Mouse (Mus musculus) heart, embryonic 10.5 days (tissue): ENCODE measurements around the gene Rab11fip4. TPM values are rescaled to one million over a fixed set of nuclear protein-coding genes. Genes with fewer than 3 reads are reported as not detected.
A peak's percentile ranks its signal among the peaks of the same experiment; 100 is the strongest.

ENCODE experiments used
- DNase-seq: peaks from one replicate; pipeline ENCODE4 v3.0.0-alpha.2; 2017; ENCODE audit warnings: low spot score
- H3K27ac ChIP-seq: fragments of 300-500 bp; sonication (generic); 2 replicates; pipeline ENCODE4 v1.5.1; 2016; ENCODE audit warnings: mild to moderate bottlenecking
- H3K27me3 ChIP-seq: fragments of 300-500 bp; sonication (generic); 2 replicates; pipeline ENCODE4 v1.6.1; 2016; ENCODE audit warnings: mild to moderate bottlenecking; ENCODE audit not compliant: poor library complexity, insufficient read depth, severe bottlenecking
- H3K36me3 ChIP-seq: fragments of 300-500 bp; sonication (generic); 2 replicates; pipeline ENCODE4 v1.6.1; 2016; ENCODE audit warnings: mild to moderate bottlenecking, moderate library complexity
- H3K4me1 ChIP-seq: fragments of 300-500 bp; sonication (generic); 2 replicates; pipeline ENCODE4 v1.6.1; 2016; ENCODE audit warnings: mild to moderate bottlenecking
- H3K4me3 ChIP-seq: fragments of 300-500 bp; sonication (generic); 2 replicates; pipeline ENCODE4 v1.5.1; 2016; ENCODE audit warnings: mild to moderate bottlenecking, moderate library complexity
- H3K9me3 ChIP-seq: fragments of 300-500 bp; sonication (generic); 2 replicates; pipeline ENCODE4 v1.6.1; 2016; ENCODE audit warnings: mild to moderate bottlenecking, moderate library complexity
- WGBS: fragments of 180-500 bp; shearing (Covaris S2); methylation state at CpG from one replicate; pipeline ENCODE4 v1.1.7; 2016; 5-methylcytosine and 5-hydroxymethylcytosine counted together
- polyA plus RNA-seq: library from polyadenylated mRNA; unstranded; fragments of >200 nt; fragmentation: Nextera tagmentation; extraction: Ambion mirVana; gene quantifications from 2 replicates; pipeline ENCODE4 v1.2.1, GENCODE M21; 2016

Gene Rab11fip4
- polyA plus RNA-seq, result 1.2 and 3.5 TPM in 2 replicates

DNA sequence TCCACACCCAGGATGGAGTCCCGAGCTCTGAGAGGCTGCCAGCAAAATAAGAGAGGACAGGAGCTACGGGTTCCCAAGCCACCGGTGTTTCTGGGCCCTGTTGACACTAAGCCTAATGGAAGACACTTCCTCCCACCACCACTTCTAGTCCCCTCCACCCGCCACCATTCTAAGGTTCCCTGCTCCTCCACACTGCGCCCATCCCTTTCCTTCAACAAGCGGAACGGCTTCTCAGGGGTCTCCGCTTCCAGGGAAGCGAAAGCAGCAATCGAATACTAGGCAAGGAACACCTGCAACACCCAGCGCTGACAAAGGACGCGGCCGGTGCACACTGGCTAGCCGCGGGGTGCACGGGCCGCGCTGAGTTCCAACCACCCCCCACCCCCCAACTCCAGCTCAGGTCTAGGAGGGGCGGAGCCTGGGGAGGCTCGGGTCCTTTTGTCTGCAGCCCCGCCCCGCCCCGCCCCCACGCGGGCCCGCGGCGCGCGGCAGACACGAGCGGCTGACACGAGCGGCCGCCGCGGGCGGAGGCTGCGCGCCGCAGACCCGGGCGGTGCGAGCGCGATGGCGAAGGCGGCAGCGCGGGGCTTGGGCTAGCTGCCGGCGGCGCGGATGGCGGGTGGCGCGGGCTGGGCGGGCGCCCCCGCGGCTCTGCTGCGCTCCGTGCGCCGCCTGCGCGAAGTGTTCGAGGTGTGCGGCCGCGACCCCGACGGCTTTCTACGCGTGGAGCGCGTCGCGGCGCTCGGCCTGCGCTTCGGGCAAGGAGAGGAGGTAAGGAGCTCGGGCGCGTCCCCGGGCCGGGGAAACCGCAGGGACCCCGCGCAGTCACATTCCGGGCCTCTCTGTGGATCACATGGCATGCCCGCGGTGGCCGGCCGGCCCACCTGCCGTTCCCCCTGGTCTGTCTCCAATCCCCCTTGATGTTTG lies at the start of gene Rab11fip4:
Gene Rab11fip4 (plus strand): TSS at position 549 of the 927 bp plus-strand sequence.
- no peak for DNase-seq
- Histone ChIP-seq H3K9me3 (no peaks in the 10 kb centered on the region), H3K27ac (peak within 1 kb of the TSS; percentile 56), H3K4me1 (peaks cover 13% of the 10 kb centered on the region), H3K36me3 (no peaks in the 10 kb centered on the region), H3K4me3 (peak within 1 kb of the TSS; percentile 73), H3K27me3 (peaks cover 82% of the 10 kb centered on the region)
- 6% methylated on average over 97 of the region's 98 CpGs for WGBS

DNA sequence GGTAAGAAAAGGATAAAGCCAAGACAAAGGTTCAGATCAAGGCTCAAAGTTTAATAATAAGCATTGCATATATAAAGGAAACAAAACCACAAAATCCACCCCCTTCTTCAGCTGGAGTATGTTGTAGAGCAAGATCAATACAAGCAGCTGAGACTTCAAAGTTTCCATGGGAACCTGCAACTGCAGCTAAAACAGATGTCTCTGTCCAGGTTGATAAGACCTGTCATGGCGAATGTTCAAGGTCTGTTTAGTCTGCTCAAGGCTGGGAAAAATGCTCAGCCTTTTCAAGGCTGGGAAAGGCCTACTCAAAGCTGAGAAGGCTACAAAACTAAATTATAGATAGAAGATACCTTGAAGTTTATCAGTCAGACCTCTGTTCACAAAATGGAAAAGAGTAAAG lies 38.4 kb upstream of the Rab11fip4 start:
- Histone ChIP-seq H3K27me3 (no peaks in the 10 kb centered on the region), H3K4me3 (no peak overlapping the region), H3K27ac (no peak overlapping the region), H3K4me1 (no peaks in the 10 kb centered on the region; the same call in 1 of the 2 replicates), H3K36me3 (peaks cover 81% of the 10 kb centered on the region), H3K9me3 (no peaks in the 10 kb centered on the region)
- 59% methylated on average over 1 of the region's 1 CpGs for WGBS
- DNase-seq, result no peak

DNA sequence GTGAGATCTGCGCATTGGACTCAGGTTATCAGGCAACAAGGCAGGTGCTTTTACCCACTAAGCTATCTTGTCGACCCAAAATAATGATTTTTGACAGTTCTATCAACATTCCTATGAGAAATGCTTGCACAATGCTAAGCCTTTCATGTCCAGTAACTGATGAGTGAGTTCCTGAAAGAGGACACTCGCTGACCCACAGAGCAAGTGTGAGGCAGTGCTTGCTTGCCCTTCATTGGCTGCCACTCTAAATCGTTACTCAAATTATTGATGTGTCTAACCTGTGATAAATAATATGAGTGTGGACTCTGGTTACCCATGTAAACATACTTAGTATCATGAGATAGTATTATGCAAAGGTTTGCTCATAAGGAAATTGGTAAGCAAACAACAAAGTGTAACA lies 30.5 kb upstream of the Rab11fip4 start:
- DNase-seq, result no peak
- H3K27ac ChIP-seq, result no peak overlapping the region
- no peaks in the 10 kb centered on the region for H3K27me3 ChIP-seq
- peaks cover 74% of the 10 kb centered on the region for H3K36me3 ChIP-seq
- 92% methylated on average over 4 of the region's 4 CpGs for WGBS
- no peak overlapping the region for H3K4me3 ChIP-seq
- H3K9me3 ChIP-seq, result no peaks in the 10 kb centered on the region
- no peaks in the 10 kb centered on the region for H3K4me1 ChIP-seq

DNA sequence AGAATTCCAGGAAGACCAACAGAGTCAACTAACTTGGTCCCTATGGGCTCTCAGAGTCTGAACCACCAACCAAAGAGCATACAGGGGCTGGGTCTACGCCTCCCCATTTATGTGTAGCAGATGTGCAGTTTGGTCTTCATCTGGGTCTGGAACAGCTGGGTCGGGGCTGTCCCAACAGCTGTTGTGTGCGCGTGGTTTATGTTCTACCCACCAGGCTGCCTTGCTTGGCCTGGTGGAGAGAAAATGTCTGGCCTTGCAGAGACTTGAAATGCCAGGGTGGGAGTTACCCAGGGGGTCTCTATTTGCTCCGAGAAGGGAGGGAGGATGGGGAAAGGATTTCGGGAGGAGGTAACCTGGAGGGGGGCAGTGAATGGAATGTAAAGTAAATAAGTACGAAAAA lies 27.5 kb upstream of the Rab11fip4 start:
- 90% methylated on average over 7 of the region's 7 CpGs for WGBS
- DNase-seq, result no peak
- no peak overlapping the region for H3K27ac ChIP-seq
- H3K4me3 ChIP-seq, result no peak overlapping the region
- H3K27me3 ChIP-seq, result no peaks in the 10 kb centered on the region
- H3K9me3 ChIP-seq, result no peaks in the 10 kb centered on the region
- peaks cover 76% of the 10 kb centered on the region for H3K36me3 ChIP-seq
- no peaks in the 10 kb centered on the region for H3K4me1 ChIP-seq

DNA sequence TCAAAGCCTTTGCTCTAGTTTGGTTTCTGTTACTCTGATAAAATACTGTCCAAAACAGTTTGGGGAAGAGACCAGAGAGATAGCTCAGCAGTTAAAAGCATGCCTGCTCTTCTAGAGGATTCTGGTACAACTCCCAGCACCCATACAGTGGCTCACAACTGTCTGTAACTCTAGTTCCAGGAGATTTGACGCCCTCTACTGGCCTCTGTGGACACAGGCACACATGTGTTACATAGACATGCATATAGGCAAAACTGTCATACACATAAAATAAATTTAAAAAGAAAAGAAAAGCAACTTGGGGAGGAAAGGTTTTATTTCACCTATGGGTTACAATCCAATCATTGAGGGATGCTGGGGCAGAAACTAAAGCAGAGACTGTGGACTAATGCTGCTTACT lies 24.1 kb upstream of the Rab11fip4 start:
- WGBS, result 60% methylated on average over 1 of the region's 1 CpGs
- Histone ChIP-seq H3K9me3 (no peaks in the 10 kb centered on the region), H3K36me3 (peaks cover 77% of the 10 kb centered on the region)

DNA sequence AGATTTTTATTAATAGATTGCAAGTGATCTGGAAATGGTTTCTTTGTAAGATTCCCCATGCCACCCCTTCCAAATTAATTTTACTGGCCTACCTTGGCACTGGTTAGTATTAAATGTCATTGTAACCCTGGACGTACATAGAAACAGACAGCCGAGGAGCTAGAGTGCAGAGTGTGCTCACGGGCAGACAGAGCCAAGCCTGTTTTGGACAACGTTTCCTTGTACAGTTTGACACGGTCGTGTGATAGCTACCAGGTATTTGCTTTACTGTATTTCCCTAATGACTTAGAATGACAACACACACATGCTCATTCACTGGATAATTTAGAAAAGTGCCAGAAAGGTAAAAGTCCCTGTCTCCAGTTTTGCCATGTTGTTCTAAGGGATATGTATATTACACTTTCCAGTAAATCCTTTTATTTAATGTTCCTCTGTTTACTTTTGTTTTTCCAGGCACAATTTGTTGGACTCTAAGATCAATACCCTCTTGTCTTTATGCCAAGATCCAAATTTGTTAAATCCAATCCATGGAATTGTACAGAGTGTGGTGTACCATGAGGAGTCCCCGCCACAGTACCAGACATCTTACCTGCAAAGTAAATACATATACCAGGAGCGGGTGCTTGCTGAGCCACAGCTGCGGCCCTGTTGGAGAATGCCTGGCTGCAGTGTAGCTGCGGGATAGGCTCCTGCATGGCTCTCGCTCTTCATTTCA lies 22.7 kb upstream of the Rab11fip4 start:
- no peaks in the 10 kb centered on the region for H3K9me3 ChIP-seq
- peaks cover 73% of the 10 kb centered on the region for H3K36me3 ChIP-seq
- no peak for DNase-seq
- no peak overlapping the region for H3K4me3 ChIP-seq
- WGBS, result 90% methylated on average over 11 of the region's 11 CpGs
- H3K27me3 ChIP-seq, result no peaks in the 10 kb centered on the region
- no peaks in the 10 kb centered on the region for H3K4me1 ChIP-seq
- no peak overlapping the region for H3K27ac ChIP-seq

More for the DNA sequence above, 24.1 kb upstream of the Rab11fip4 start:
- Histone ChIP-seq H3K27me3 (no peaks in the 10 kb centered on the region), H3K4me3 (no peak overlapping the region), H3K4me1 (no peaks in the 10 kb centered on the region), H3K27ac (no peak overlapping the region)
- DNase-seq, result no peak

DNA sequence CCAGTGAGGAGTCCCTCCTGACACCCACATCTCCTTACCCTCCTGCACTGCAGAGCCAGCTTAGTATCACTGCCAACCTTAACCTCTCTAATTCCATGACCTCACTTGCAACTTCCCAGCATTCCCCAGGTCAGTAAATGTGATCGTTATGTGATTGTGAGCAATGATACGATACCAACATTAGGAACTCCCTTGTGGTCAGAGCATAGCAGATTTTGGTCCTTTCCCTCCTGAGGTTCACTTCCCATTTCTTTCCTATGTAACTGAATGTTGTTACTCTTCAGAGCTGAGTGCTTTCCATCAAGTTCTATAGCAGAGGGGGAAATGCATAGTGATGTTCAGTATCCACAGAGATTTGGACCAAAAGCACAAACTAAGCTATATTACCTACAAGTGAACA lies 20.7 kb upstream of the Rab11fip4 start:
- Histone ChIP-seq H3K36me3 (peaks cover 75% of the 10 kb centered on the region), H3K4me1 (peaks cover 15% of the 10 kb centered on the region)
- WGBS, result 89% methylated on average over 2 of the region's 2 CpGs

DNA sequence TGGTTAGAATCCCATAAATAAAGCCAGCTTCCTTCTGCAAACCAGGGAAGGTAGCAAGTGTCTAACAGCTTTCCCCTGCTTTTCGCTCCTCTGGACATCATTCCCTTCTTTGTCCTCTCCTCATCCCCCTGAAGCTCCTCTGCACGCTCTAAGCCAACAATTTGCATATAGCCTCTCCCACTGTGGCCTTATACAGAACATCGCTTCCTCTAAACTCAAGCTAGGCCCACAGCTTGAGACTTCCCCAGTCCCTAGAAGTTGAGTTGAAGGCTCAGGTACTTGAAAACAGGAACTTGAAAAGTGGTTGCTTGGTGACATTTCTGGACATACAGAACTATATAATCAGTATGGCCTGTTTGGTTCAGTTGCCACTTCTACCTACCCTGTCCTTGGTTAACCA lies 17.2 kb upstream of the Rab11fip4 start:
- DNase-seq, result no peak
- Histone ChIP-seq H3K36me3 (peaks cover 58% of the 10 kb centered on the region), H3K27me3 (no peaks in the 10 kb centered on the region), H3K27ac (no peak overlapping the region), H3K4me1 (peaks cover 20% of the 10 kb centered on the region), H3K4me3 (no peak overlapping the region), H3K9me3 (no peaks in the 10 kb centered on the region)
- 81% methylated on average over 3 of the region's 3 CpGs for WGBS

More for the DNA sequence above, 20.7 kb upstream of the Rab11fip4 start:
- H3K4me3 ChIP-seq, result no peak overlapping the region
- no peak overlapping the region for H3K27ac ChIP-seq
- no peak for DNase-seq
- no peaks in the 10 kb centered on the region for H3K9me3 ChIP-seq
- H3K27me3 ChIP-seq, result no peaks in the 10 kb centered on the region

DNA sequence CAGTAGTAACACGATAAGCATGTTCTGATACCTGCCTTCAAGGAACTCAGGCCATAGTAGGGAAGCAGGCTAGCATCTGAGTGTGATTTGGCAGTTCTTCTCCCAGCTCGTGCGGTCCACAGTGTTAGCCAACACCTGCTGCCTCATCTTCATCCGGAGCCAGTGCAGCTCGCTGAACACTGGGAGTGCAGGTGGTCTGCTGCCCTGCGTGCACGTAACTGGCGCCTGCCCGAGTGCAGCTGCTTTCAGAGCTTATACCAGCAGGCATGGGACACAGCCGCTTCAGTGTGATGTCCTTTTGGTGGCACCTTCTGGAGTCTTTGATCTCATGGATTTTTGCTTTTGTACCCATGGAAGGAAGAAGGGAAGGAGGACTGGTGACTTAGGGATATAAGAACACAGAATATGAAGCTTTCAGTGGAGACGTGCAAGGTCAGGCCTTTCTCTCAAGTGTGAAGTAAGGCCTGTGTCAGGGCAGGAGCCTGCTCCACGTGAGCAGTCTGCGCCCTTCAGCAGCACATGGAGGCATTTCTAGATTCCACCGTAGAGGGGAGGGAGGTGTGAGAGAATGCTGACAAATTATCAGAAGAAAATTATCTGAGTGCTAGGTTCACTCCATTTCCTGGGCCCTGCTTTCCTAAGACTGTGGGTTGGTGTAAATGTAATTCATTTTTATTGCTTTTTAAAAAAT lies 15.5 kb upstream of the Rab11fip4 start:
- H3K36me3 ChIP-seq, result peaks cover 43% of the 10 kb centered on the region
- no peaks in the 10 kb centered on the region for H3K9me3 ChIP-seq
- peaks cover 27% of the 10 kb centered on the region for H3K4me1 ChIP-seq
- peak overlapping the region; percentile 39; the same call in 1 of the 2 replicates for H3K27ac ChIP-seq
- DNase-seq, result no peak
- WGBS, result 75% methylated on average over 14 of the region's 14 CpGs
- H3K4me3 ChIP-seq, result no peak overlapping the region
- no peaks in the 10 kb centered on the region for H3K27me3 ChIP-seq

DNA sequence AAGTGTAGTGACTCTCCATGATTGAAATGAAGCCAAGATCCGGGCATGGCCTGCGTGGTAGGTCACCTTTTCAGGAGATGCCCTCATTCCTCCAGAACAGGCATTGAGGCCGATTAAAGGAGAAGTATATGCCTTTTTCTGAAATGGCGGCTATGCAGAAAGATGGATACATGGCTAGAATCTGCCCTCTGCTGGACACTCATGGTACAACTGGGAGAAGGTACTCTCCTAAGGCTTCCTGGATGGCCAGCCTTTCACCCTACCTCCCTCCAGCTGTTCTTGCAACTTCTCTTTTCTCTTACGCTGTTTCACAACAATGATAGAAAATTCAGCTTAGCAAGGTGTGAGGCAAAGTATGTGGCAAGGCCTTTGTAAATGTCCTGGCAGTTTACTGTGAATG lies 13.3 kb upstream of the Rab11fip4 start:
- WGBS, result 53% methylated on average over 5 of the region's 5 CpGs
- Histone ChIP-seq H3K27ac (no peak overlapping the region), H3K4me1 (peaks cover 28% of the 10 kb centered on the region), H3K9me3 (no peaks in the 10 kb centered on the region), H3K36me3 (peaks cover 29% of the 10 kb centered on the region), H3K27me3 (no peaks in the 10 kb centered on the region), H3K4me3 (no peak overlapping the region)
- DNase-seq, result no peak

DNA sequence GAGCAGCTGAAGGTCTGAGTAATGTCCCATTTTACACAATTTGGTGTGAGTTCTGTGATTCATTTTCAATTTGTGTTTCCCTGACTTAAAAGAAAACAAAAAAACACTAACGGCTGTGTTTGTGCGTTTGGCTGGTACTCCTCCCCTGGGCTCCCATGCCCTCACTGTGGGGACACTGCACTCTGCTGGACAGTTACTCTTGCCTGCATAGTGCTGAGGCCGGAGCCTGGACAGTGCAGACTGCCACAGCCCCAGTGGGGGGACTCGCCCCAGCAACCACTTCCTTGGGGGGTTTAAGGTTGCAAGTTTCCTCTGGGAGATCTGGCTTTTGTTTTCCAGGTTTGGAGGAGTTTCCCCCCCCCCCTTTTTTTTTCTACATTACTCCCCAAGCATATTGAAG lies 10.4 kb upstream of the Rab11fip4 start:
- H3K27me3 ChIP-seq, result no peaks in the 10 kb centered on the region
- WGBS, result 36% methylated on average over 4 of the region's 4 CpGs
- no peak for DNase-seq
- H3K4me3 ChIP-seq, result no peak overlapping the region
- H3K4me1 ChIP-seq, result peaks cover 10% of the 10 kb centered on the region
- H3K36me3 ChIP-seq, result peaks cover 12% of the 10 kb centered on the region
- H3K27ac ChIP-seq, result no peak overlapping the region
- H3K9me3 ChIP-seq, result no peaks in the 10 kb centered on the region

DNA sequence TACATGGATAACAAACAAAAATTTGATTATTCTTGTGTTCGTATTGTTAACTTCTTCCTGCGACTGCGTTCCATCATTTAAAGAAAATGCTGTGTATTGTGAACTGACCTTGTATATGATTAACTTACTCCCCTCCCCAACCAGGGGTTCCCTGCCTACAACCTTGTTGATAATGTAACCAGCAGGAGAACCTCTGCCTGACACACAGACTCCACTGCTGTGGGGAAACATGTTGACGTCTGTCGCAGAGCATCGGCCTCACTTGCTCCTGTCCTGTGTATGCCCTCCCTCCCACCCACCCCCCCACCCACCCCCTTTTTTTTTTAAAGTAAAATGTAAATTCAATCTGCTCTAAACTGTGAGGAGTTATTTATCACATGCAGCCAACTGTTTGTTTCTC lies 9.8 kb upstream of the Rab11fip4 start:
- Histone ChIP-seq H3K9me3 (no peaks in the 10 kb centered on the region), H3K36me3 (peaks cover 9% of the 10 kb centered on the region), H3K4me3 (no peak overlapping the region), H3K4me1 (peaks cover 9% of the 10 kb centered on the region), H3K27ac (no peak overlapping the region), H3K27me3 (no peaks in the 10 kb centered on the region)
- no peak for DNase-seq
- WGBS, result 88% methylated on average over 6 of the region's 6 CpGs

DNA sequence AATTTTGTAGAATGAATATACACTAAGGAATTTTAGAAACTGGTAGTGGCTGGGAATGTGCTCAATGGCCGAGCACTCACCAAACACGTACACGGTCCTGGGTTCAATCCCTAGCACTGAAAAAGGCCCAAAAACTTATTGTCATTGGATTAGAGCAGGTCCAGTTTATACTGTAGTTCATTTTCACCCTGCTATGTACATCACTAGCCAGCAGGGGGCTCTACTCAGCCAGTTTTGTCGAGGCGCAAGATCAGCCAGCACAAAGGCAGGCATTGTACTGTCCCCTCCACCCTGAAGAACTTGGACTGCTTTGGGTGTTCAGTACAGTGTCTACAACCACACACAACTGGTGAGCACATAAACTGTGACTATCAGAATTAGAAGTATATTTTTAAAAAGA lies 6.8 kb upstream of the Rab11fip4 start:
- H3K9me3 ChIP-seq, result no peaks in the 10 kb centered on the region
- H3K4me1 ChIP-seq, result peaks cover 9% of the 10 kb centered on the region
- H3K36me3 ChIP-seq, result no peaks in the 10 kb centered on the region
- DNase-seq, result no peak
- no peak overlapping the region for H3K27ac ChIP-seq
- H3K4me3 ChIP-seq, result no peak overlapping the region
- 6% methylated on average over 5 of the region's 5 CpGs for WGBS
- peaks cover 23% of the 10 kb centered on the region for H3K27me3 ChIP-seq
